Mouse (Mus musculus) bone marrow, adult 2 months (tissue): ENCODE measurements around the gene Stk4.
A peak's percentile ranks its signal among the peaks of the same experiment; 100 is the strongest.

Source experiments
- CTCF ChIP-seq: fragments of 200-500 bp; IDR thresholded peaks from 2 replicates; pipeline ENCODE4 v1.5.1; 2011; ENCODE audit warnings: low read length, control low read depth; ENCODE audit not compliant: control insufficient read depth, insufficient read depth
- POLR2A ChIP-seq: fragments of 200-500 bp; IDR thresholded peaks from 2 replicates; pipeline ENCODE4 v1.6.1; 2011; ENCODE audit warnings: low read depth, mild to moderate bottlenecking, control low read depth, low read length, borderline replicate concordance; ENCODE audit not compliant: control insufficient read depth

DNA sequence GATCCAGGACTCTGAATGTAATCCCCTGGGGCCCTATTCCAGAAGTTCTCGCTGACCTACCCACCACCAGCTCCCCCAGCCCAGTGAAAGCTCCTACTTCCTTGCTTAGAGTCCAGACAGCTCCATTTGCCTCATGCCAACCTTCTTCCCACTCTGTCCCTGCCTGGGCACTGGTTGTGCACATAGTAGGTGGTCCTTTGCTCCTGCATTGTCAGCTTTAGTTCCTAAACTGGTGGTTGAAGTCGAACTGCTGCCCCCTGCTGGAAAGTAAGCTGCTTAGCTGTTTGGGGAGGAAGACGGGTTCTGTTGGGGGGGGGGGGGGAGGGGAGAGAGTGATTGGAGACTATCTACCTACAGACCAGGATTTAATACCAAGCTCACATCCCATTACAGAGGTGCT lies 110.0 kb downstream of the Stk4 start:
- TF ChIP-seq CTCF = peak; percentile 31; the same call in 1 of the 2 replicates
- TF ChIP-seq POLR2A = no peak
